Mouse (Mus musculus): ENCODE results near the gene Hao1. TPM values are rescaled to one million over a fixed set of nuclear protein-coding genes. Genes with fewer than 3 reads are reported as not detected.
A peak's percentile ranks its signal among the peaks of the same experiment; 100 is the strongest.

The Hao1 gene
- total RNA-seq (2014; rRNA removed), result not detected in 2 replicates
- 0.16 and 0.23 TPM in 2 replicates for polyA plus RNA-seq (2015; fragmentation: Nextera tagmentation; extraction: Ambion mirVana)

DNA sequence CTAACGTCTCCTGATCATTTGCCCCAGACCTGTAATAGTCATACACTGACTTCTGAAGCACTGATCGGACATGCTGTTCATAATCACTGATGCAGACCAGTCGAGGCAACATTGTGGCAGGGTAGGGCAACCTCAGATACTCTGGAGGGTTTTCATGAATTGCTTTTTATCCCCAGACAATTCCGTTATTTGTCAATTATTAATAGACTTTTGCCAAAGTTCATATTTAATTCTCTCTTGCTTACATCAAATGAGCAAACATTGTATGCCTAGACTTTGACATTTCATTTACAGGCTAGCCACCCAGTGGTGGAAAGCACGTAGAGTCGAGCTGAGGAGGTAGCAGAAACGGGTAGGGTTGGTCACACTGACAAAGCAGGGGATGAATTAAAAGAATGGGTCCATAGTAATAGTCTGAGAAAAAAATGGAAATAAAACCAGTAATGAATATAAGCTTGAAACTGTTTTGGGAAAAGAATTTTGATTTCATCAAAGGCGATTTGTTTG, at the start of gene Hao1:
Hao1 (minus strand) TSS at position 148 of the 507 bp plus-strand sequence.
- ATAC-seq (ENCODE audit: low FRiP score) (no peak), DNase-seq (ENCODE audit: low spot score) (no peak)

DNA sequence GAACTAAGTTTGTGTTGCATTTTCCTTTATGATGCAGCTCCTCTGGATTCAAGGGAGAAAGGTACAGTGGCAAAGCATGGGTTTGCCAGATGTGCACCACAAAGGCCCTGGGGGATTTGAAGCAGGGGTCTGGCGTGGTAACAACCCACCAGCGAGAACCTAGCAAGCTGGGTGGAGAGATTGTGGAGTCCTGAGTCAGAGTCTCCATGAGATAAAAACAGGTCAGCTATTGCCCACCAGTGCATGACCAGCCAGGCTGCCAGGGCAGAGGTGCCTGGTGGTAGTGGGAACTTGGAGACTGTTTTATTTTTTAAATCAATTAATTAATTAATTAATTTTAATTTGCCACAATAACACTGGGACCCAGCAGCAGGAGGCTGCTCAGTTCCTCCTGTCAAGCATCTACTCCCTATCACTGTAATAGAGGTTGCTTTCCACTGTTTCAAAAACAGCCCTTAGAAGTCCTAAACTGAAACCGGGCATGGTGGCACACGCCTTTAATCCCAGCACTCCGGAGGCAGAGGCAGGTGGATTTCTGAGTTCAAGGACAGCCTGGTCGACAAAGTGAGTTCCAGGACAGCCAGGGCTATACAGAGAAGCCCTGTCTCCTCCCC, 37.0 kb upstream of the Hao1 start:
- Histone ChIP-seq H3K4me3 (ENCODE audit: low read depth, low read length) (no peak overlapping the region), H3K4me1 (ENCODE audit: insufficient read depth, low read length) (no peaks in the 10 kb centered on the region), H3K36me3 (ENCODE audit: insufficient read depth, low read length) (no peaks in the 10 kb centered on the region; the same call in 1 of the 2 replicates), H3K27ac (ENCODE audit: low read depth, low read length) (no peak overlapping the region), H3K9me3 (ENCODE audit: low read length) (no peaks in the 10 kb centered on the region), H3K4me2 (ENCODE audit: low read depth, low read length, poor library complexity, severe bottlenecking) (no peak overlapping the region), H3K9ac (replicated peaks; ENCODE audit: low read length, poor library complexity, severe bottlenecking) (no peak overlapping the region), H3K27me3 (ENCODE audit: insufficient read depth, low read length) (no peaks in the 10 kb centered on the region)
- TF ChIP-seq CTCF (IDR thresholded peaks at IDR 0.05), result no peak
- WGBS, result 92% methylated on average over 6 of the region's 6 CpGs
- no peak for DNase-seq (ENCODE audit: low spot score)
- no peak for ATAC-seq (ENCODE audit: low FRiP score)

More for the DNA sequence above, at the start of gene Hao1:
- no peaks in the 10 kb centered on the region for H3K36me3 ChIP-seq (ENCODE audit: insufficient read depth, low read length)
- H3K27ac ChIP-seq (ENCODE audit: low read depth, low read length), result no peak within 1 kb of the TSS
- H3K9ac ChIP-seq (replicated peaks; ENCODE audit: low read length, poor library complexity, severe bottlenecking), result no peak within 1 kb of the TSS
- no peak within 1 kb of the TSS for H3K4me2 ChIP-seq (ENCODE audit: low read depth, low read length, poor library complexity, severe bottlenecking)
- WGBS, result 82% methylated on average over 8 of the region's 8 CpGs
- no peaks in the 10 kb centered on the region for H3K4me1 ChIP-seq (ENCODE audit: insufficient read depth, low read length)
- H3K27me3 ChIP-seq (ENCODE audit: insufficient read depth, low read length), result no peaks in the 10 kb centered on the region
- H3K9me3 ChIP-seq (ENCODE audit: low read length), result no peaks in the 10 kb centered on the region
- no peak within 1 kb of the TSS for H3K4me3 ChIP-seq (ENCODE audit: low read depth, low read length)
- no peak for TF ChIP-seq CTCF (IDR thresholded peaks at IDR 0.05)

DNA sequence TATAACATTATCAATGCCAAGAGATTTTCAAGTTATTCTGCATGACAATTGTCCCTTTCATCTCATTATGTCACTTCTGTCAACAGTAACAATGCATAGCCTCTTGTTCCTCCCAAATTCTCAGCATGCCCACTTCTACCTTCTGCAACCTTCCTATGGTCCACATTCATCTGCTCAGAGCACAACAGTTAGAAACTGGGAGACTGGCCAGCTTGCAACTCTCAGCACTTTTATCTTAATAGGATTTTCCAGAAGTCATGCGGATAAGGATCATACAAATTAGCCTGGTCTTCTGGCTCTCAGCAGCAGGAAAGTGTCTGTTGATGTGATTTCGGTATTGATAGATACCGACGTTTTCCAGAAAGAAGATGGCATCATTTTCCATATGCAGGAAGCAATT, 31.1 kb upstream of the Hao1 start:
- ATAC-seq (ENCODE audit: low FRiP score) (no peak), DNase-seq (ENCODE audit: low spot score) (peak; percentile 46)
- TF ChIP-seq CTCF (IDR thresholded peaks at IDR 0.05), result no peak
- H3K4me2 ChIP-seq (ENCODE audit: low read depth, low read length, poor library complexity, severe bottlenecking), result no peak overlapping the region
- no peak overlapping the region for H3K27ac ChIP-seq (ENCODE audit: low read depth, low read length)
- H3K36me3 ChIP-seq (ENCODE audit: insufficient read depth, low read length), result no peaks in the 10 kb centered on the region
- H3K9me3 ChIP-seq (ENCODE audit: low read length), result no peaks in the 10 kb centered on the region
- WGBS, result 12% methylated on average over 4 of the region's 4 CpGs
- H3K4me3 ChIP-seq (ENCODE audit: low read depth, low read length), result no peak overlapping the region
- no peak overlapping the region for H3K9ac ChIP-seq (replicated peaks; ENCODE audit: low read length, poor library complexity, severe bottlenecking)
- no peaks in the 10 kb centered on the region for H3K4me1 ChIP-seq (ENCODE audit: insufficient read depth, low read length)
- no peaks in the 10 kb centered on the region for H3K27me3 ChIP-seq (ENCODE audit: insufficient read depth, low read length)

DNA sequence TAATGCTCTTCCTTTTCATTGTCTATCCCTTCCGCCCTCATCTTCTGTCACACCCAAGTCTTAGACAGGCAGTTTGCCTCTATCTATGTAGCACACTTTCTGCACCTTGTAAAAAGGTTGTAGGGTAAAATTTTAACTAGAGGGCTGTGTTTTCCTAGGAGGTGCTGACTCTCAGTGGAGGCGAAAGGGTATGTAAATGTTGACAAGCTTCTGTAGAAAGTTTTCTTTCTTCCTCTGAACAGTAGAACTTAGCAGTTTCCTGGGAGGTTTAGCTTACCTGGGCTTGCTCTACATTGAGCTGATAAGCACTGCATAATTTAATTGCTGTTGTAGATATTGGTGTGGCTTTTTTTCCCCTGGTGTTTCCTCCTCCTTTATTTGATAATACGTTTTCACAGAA, 5.3 kb upstream of the Hao1 start:
- Histone ChIP-seq H3K4me2 (ENCODE audit: low read depth, low read length, poor library complexity, severe bottlenecking) (no peak overlapping the region), H3K9ac (replicated peaks; ENCODE audit: low read length, poor library complexity, severe bottlenecking) (no peak overlapping the region), H3K27ac (ENCODE audit: low read depth, low read length) (no peak overlapping the region), H3K4me3 (ENCODE audit: low read depth, low read length) (no peak overlapping the region), H3K4me1 (ENCODE audit: insufficient read depth, low read length) (no peaks in the 10 kb centered on the region), H3K27me3 (ENCODE audit: insufficient read depth, low read length) (no peaks in the 10 kb centered on the region), H3K36me3 (ENCODE audit: insufficient read depth, low read length) (no peaks in the 10 kb centered on the region), H3K9me3 (ENCODE audit: low read length) (no peaks in the 10 kb centered on the region)
- no peak for TF ChIP-seq CTCF (IDR thresholded peaks at IDR 0.05)
- ATAC-seq (ENCODE audit: low FRiP score) (no peak), DNase-seq (ENCODE audit: low spot score) (no peak)
- 95% methylated on average over 3 of the region's 3 CpGs for WGBS

DNA sequence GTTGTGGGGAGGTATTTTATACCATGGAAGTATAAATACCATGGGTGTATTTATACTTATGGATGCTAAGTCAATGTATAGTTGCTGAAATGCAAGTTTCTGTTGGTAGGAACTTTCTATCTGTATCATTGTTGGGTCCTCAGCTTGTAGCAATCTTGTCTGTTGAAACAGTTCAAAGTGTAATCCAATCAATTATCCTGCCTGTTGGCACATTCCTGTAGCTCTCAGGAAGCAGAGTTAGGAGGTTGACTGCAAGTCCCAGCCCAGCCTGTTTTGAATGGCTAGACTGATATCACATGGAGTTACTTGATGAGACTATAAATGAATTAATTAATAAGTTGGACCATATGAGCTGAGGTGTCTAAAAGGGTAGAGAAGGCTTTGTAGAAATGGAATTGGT, 1.8 kb downstream of the Hao1 start:
- no peak for DNase-seq (ENCODE audit: low spot score)

DNA sequence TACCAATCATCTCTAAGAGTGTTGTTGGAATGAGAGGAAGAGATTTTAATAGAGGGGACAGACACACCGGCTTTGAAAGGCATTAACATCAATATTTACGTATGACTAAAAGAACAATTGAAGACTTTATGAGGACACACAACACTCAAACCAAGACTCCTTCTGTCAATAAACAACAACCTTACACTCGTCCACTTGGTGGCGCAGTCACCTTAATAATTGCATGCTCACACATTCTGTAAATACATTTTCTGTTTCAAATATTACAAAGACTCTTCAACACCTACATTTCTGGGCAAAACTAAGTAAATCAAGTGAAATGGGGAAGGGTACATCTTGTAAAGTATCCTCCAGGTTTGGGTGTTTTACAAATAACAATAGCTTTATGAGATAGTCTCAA, 4.4 kb downstream of the Hao1 start:
- 28% methylated on average over 4 of the region's 4 CpGs for WGBS
- peak; percentile 87 for TF ChIP-seq CTCF (IDR thresholded peaks at IDR 0.05)
- Histone ChIP-seq H3K9ac (replicated peaks; ENCODE audit: low read length, poor library complexity, severe bottlenecking) (no peak overlapping the region), H3K9me3 (ENCODE audit: low read length) (no peaks in the 10 kb centered on the region), H3K27me3 (ENCODE audit: insufficient read depth, low read length) (no peaks in the 10 kb centered on the region), H3K4me1 (ENCODE audit: insufficient read depth, low read length) (no peaks in the 10 kb centered on the region), H3K36me3 (ENCODE audit: insufficient read depth, low read length) (no peaks in the 10 kb centered on the region), H3K4me3 (ENCODE audit: low read depth, low read length) (no peak overlapping the region), H3K4me2 (ENCODE audit: low read depth, low read length, poor library complexity, severe bottlenecking) (no peak overlapping the region), H3K27ac (ENCODE audit: low read depth, low read length) (no peak overlapping the region)
- DNase-seq (ENCODE audit: low spot score), result peak; percentile 76
- ATAC-seq (ENCODE audit: low FRiP score), result no peak

More for the DNA sequence above, 1.8 kb downstream of the Hao1 start:
- Histone ChIP-seq H3K9ac (replicated peaks; ENCODE audit: low read length, poor library complexity, severe bottlenecking) (no peak overlapping the region), H3K4me1 (ENCODE audit: insufficient read depth, low read length) (no peaks in the 10 kb centered on the region), H3K36me3 (ENCODE audit: insufficient read depth, low read length) (no peaks in the 10 kb centered on the region), H3K27me3 (ENCODE audit: insufficient read depth, low read length) (no peaks in the 10 kb centered on the region), H3K4me2 (ENCODE audit: low read depth, low read length, poor library complexity, severe bottlenecking) (no peak overlapping the region), H3K27ac (ENCODE audit: low read depth, low read length) (no peak overlapping the region), H3K4me3 (ENCODE audit: low read depth, low read length) (no peak overlapping the region), H3K9me3 (ENCODE audit: low read length) (no peaks in the 10 kb centered on the region)
- no peak for TF ChIP-seq CTCF (IDR thresholded peaks at IDR 0.05)
- no peak for ATAC-seq (ENCODE audit: low FRiP score)

Measured in midbrain, postnatal 0 days (tissue).